Mouse (Mus musculus) liver, embryonic 15.5 days (tissue): ENCODE data around the gene Tgfbr3. TPM values are rescaled to one million over a fixed set of nuclear protein-coding genes. Genes with fewer than 3 reads are reported as not detected.

ENCODE experiments used
- ATAC-seq: fragments of 200-750 bp; cut with Nextera tagmentation; 2 replicates; pipeline ENCODE4 v1.8.0; 2017; ENCODE audit warnings: moderate number of reproducible peaks, mild to moderate bottlenecking, moderate library complexity; ENCODE audit not compliant: insufficient read depth
- H3K27ac ChIP-seq: fragments of 300-500 bp; sonication (generic); replicated peaks from 2 replicates; pipeline ENCODE4 v1.5.1; 2015; ENCODE audit warnings: mild to moderate bottlenecking, inconsistent platforms
- H3K27me3 ChIP-seq: fragments of 300-500 bp; sonication (generic); 2 replicates; pipeline ENCODE4 v1.6.1; 2015; ENCODE audit warnings: mild to moderate bottlenecking, inconsistent platforms
- H3K36me3 ChIP-seq: fragments of 300-500 bp; sonication (generic); replicated peaks from 2 replicates; pipeline ENCODE4 v1.6.1; 2015; ENCODE audit warnings: moderate library complexity, mild to moderate bottlenecking, inconsistent platforms
- H3K4me1 ChIP-seq: fragments of 300-500 bp; sonication (generic); replicated peaks from 2 replicates; pipeline ENCODE4 v1.6.1; 2015; ENCODE audit warnings: inconsistent platforms
- H3K4me2 ChIP-seq: fragments of 300-500 bp; sonication (generic); 2 replicates; pipeline ENCODE4 v1.6.1; 2015; ENCODE audit warnings: moderate library complexity, mild to moderate bottlenecking, inconsistent platforms
- H3K4me3 ChIP-seq: fragments of 300-500 bp; sonication (generic); replicated peaks from 2 replicates; pipeline ENCODE4 v1.5.1; 2015; ENCODE audit warnings: mild to moderate bottlenecking, inconsistent platforms
- H3K9ac ChIP-seq: fragments of 300-500 bp; sonication (generic); 2 replicates; pipeline ENCODE4 v1.6.1; 2015; ENCODE audit warnings: moderate library complexity, mild to moderate bottlenecking, inconsistent platforms
- H3K9me3 ChIP-seq: fragments of 300-500 bp; sonication (generic); replicated peaks from 2 replicates; pipeline ENCODE4 v1.6.1; 2016; ENCODE audit warnings: inconsistent platforms
- WGBS: fragments of 180-500 bp; shearing (Covaris S2); methylation state at CpG from one replicate; pipeline ENCODE4 v1.1.7; 2015; ENCODE audit warnings: mixed read lengths; ENCODE audit not compliant: insufficient replicate concordance; 5-methylcytosine and 5-hydroxymethylcytosine counted together
- polyA plus RNA-seq: library from polyadenylated mRNA; unstranded; fragments of >200 nt; fragmentation: Nextera tagmentation; extraction: Ambion mirVana; gene quantifications from 2 replicates; pipeline ENCODE4 v1.2.1, GENCODE M21; 2015

Gene Tgfbr3
- polyA plus RNA-seq, 1 experiment from 2014 or later = 6.0 TPM

- Histone ChIP-seq H3K4me2 (no peak overlapping the region), H3K36me3 (no peaks in the 10 kb centered on the region), H3K27me3 (no peaks in the 10 kb centered on the region), H3K4me1 (0 out of 2 replicates have a peak, but pooled peaks cover 2% of the 10 kb centered on the region), H3K4me3 (no peak overlapping the region), H3K9ac (no peak overlapping the region), H3K27ac (no peak overlapping the region), H3K9me3 (no peaks in the 10 kb centered on the region)
- ATAC-seq = no peak
- WGBS = 50% methylated on average over 5 of the region's 5 CpGs
Measured at GRCm38 (mm10) chr5:107089966-107090365, 199.5 kb downstream of the Tgfbr3 start.

GRCm38 (mm10) chr5:107087829-107088808 is 201.3 kb downstream of the Tgfbr3 start:
- WGBS = 64% methylated on average over 12 of the region's 12 CpGs
- no peaks in the 10 kb centered on the region for H3K9me3 ChIP-seq
- no peak overlapping the region for H3K4me3 ChIP-seq
- no peaks in the 10 kb centered on the region for H3K27me3 ChIP-seq
- no peak overlapping the region for H3K27ac ChIP-seq
- H3K9ac ChIP-seq = no peak overlapping the region
- H3K4me2 ChIP-seq = no peak overlapping the region
- H3K36me3 ChIP-seq = no peaks in the 10 kb centered on the region
- ATAC-seq = no peak
- 0 out of 2 replicates have a peak, but pooled peaks cover 2% of the 10 kb centered on the region for H3K4me1 ChIP-seq

- Histone ChIP-seq H3K4me1 (0 out of 2 replicates have a peak, but pooled peaks cover 2% of the 10 kb centered on the region), H3K9ac (no peak overlapping the region), H3K27ac (no peak overlapping the region), H3K27me3 (no peaks in the 10 kb centered on the region), H3K9me3 (no peaks in the 10 kb centered on the region), H3K36me3 (no peaks in the 10 kb centered on the region), H3K4me2 (no peak overlapping the region), H3K4me3 (no peak overlapping the region)
- 42% methylated on average over 2 of the region's 2 CpGs for WGBS
- no peak for ATAC-seq
Measured at GRCm38 (mm10) chr5:107087291-107087690, 202.1 kb downstream of the Tgfbr3 start.

- ATAC-seq = no peak
- H3K27me3 ChIP-seq = peaks cover 3% of the 10 kb centered on the region; the same call in 1 of the 2 replicates
- 65% methylated on average over 5 of the region's 5 CpGs for WGBS
Measured at GRCm38 (mm10) chr5:107086166-107086565, 203.3 kb downstream of the Tgfbr3 start.

GRCm38 (mm10) chr5:107084431-107084830 is 205.0 kb downstream of the Tgfbr3 start:
- H3K36me3 ChIP-seq = no peaks in the 10 kb centered on the region
- no peaks in the 10 kb centered on the region for H3K9me3 ChIP-seq
- 47% methylated on average over 4 of the region's 4 CpGs for WGBS
- ATAC-seq = no peak
- no peak overlapping the region for H3K4me2 ChIP-seq
- 0 out of 2 replicates have a peak, but pooled peaks cover 2% of the 10 kb centered on the region for H3K4me1 ChIP-seq
- H3K9ac ChIP-seq = no peak overlapping the region
- H3K4me3 ChIP-seq = no peak overlapping the region
- H3K27me3 ChIP-seq = peaks cover 7% of the 10 kb centered on the region; the same call in 1 of the 2 replicates
- H3K27ac ChIP-seq = no peak overlapping the region

More at GRCm38 (mm10) chr5:107086166-107086565, 203.3 kb downstream of the Tgfbr3 start:
- no peak overlapping the region for H3K4me2 ChIP-seq
- H3K27ac ChIP-seq = no peak overlapping the region
- no peak overlapping the region for H3K4me3 ChIP-seq
- no peak overlapping the region for H3K9ac ChIP-seq
- H3K9me3 ChIP-seq = no peaks in the 10 kb centered on the region
- H3K4me1 ChIP-seq = 0 out of 2 replicates have a peak, but pooled peaks cover 2% of the 10 kb centered on the region
- no peaks in the 10 kb centered on the region for H3K36me3 ChIP-seq

GRCm38 (mm10) chr5:107082011-107082410 is 207.4 kb downstream of the Tgfbr3 start:
- Histone ChIP-seq H3K4me1 (no peaks in the 10 kb centered on the region), H3K27me3 (peaks cover 7% of the 10 kb centered on the region; the same call in 1 of the 2 replicates), H3K9ac (no peak overlapping the region), H3K4me2 (no peak overlapping the region), H3K27ac (no peak overlapping the region), H3K36me3 (no peaks in the 10 kb centered on the region), H3K4me3 (no peak overlapping the region), H3K9me3 (no peaks in the 10 kb centered on the region)
- no peak for ATAC-seq
- WGBS = 61% methylated on average over 3 of the region's 3 CpGs

- peak; percentile 18; the same call in 1 of the 2 replicates for ATAC-seq
- H3K36me3 ChIP-seq = no peaks in the 10 kb centered on the region
- H3K4me2 ChIP-seq = no peak overlapping the region
- no peaks in the 10 kb centered on the region for H3K4me1 ChIP-seq
- no peak overlapping the region for H3K4me3 ChIP-seq
- no peaks in the 10 kb centered on the region for H3K9me3 ChIP-seq
- 35% methylated on average over 12 of the region's 12 CpGs for WGBS
- peaks cover 7% of the 10 kb centered on the region; the same call in 1 of the 2 replicates for H3K27me3 ChIP-seq
- no peak overlapping the region for H3K9ac ChIP-seq
- no peak overlapping the region for H3K27ac ChIP-seq
Measured at GRCm38 (mm10) chr5:107080986-107081624, 208.3 kb downstream of the Tgfbr3 start.

GRCm38 (mm10) chr5:107079920-107080319 is 209.5 kb downstream of the Tgfbr3 start:
- Histone ChIP-seq H3K9me3 (no peaks in the 10 kb centered on the region), H3K4me1 (0 out of 2 replicates have a peak, but pooled peaks cover 3% of the 10 kb centered on the region), H3K27ac (no peak overlapping the region), H3K27me3 (peaks cover 7% of the 10 kb centered on the region; the same call in 1 of the 2 replicates), H3K4me3 (no peak overlapping the region), H3K9ac (no peak overlapping the region), H3K36me3 (no peaks in the 10 kb centered on the region), H3K4me2 (no peak overlapping the region)
- 26% methylated on average over 8 of the region's 8 CpGs for WGBS
- no peak for ATAC-seq

GRCm38 (mm10) chr5:107079146-107079638 is 210.2 kb downstream of the Tgfbr3 start:
- peaks cover 7% of the 10 kb centered on the region; the same call in 1 of the 2 replicates for H3K27me3 ChIP-seq
- ATAC-seq = no peak
- 34% methylated on average over 11 of the region's 11 CpGs for WGBS
- H3K4me3 ChIP-seq = no peak overlapping the region
- no peaks in the 10 kb centered on the region for H3K36me3 ChIP-seq
- no peaks in the 10 kb centered on the region for H3K9me3 ChIP-seq
- H3K4me2 ChIP-seq = no peak overlapping the region
- 0 out of 2 replicates have a peak, but pooled peaks cover 3% of the 10 kb centered on the region for H3K4me1 ChIP-seq
- H3K27ac ChIP-seq = no peak overlapping the region
- no peak overlapping the region for H3K9ac ChIP-seq

- Histone ChIP-seq H3K4me2 (no peak overlapping the region), H3K4me1 (0 out of 2 replicates have a peak, but pooled peaks cover 3% of the 10 kb centered on the region), H3K9me3 (no peaks in the 10 kb centered on the region), H3K4me3 (no peak overlapping the region), H3K9ac (no peak overlapping the region), H3K27ac (no peak overlapping the region), H3K36me3 (no peaks in the 10 kb centered on the region), H3K27me3 (peaks cover 7% of the 10 kb centered on the region; the same call in 1 of the 2 replicates)
- ATAC-seq = no peak
- 73% methylated on average over 3 of the region's 3 CpGs for WGBS
Measured at GRCm38 (mm10) chr5:107078361-107078760, 211.1 kb downstream of the Tgfbr3 start.
